Mouse (Mus musculus) heart, adult 2 months (tissue): Measurements from ENCODE around the gene Shd. TPM values are rescaled to one million over a fixed set of nuclear protein-coding genes. Genes with fewer than 3 reads are reported as not detected.

Experiments
- DNase-seq, 2 experiments: peaks; one replicate each; pipeline ENCODE4 v3.0.0; 2021
- H3K27ac ChIP-seq: fragments of 200-600 bp; 2 replicates; pipeline ENCODE4 v1.8.1; 2022
- H3K27me3 ChIP-seq: fragments of 200-500 bp; 2 replicates; pipeline ENCODE4 v1.6.1; 2012; ENCODE audit warnings: mild to moderate bottlenecking, low read length, inconsistent platforms, mixed read lengths; ENCODE audit not compliant: control insufficient read depth, insufficient read depth
- H3K36me3 ChIP-seq: fragments of 200-500 bp; 2 replicates; pipeline ENCODE4 v1.6.1; 2012; ENCODE audit warnings: low read length, inconsistent platforms; ENCODE audit not compliant: control insufficient read depth, insufficient read depth
- H3K4me1 ChIP-seq: fragments of 200-500 bp; 2 replicates; pipeline ENCODE4 v1.6.1; 2011; ENCODE audit warnings: low read length; ENCODE audit not compliant: control insufficient read depth, insufficient read depth
- H3K4me3 ChIP-seq: fragments of 200-600 bp; 2 replicates; pipeline ENCODE4 v1.8.1; 2022
- H3K79me2 ChIP-seq: fragments of 200-500 bp; replicated peaks from 2 replicates; pipeline ENCODE4 v1.6.1; 2012; ENCODE audit warnings: mild to moderate bottlenecking, inconsistent platforms, low read length, moderate library complexity, mixed read lengths; ENCODE audit not compliant: control insufficient read depth, insufficient read depth
- H3K9ac ChIP-seq: fragments of 200-500 bp; 2 replicates; pipeline ENCODE4 v1.6.1; 2012; ENCODE audit warnings: low read depth, mild to moderate bottlenecking, control low read depth, inconsistent platforms, low read length, mixed read lengths
- CTCF ChIP-seq: fragments of 200-600 bp; IDR thresholded peaks from 2 replicates; pipeline ENCODE4 v1.8.1; 2022; ENCODE audit warnings: antibody characterized with exemption, mild to moderate bottlenecking, moderate library complexity
- EP300 ChIP-seq: fragments of 200-500 bp; IDR thresholded peaks from 2 replicates; pipeline ENCODE4 v1.6.1; 2011; ENCODE audit warnings: low read depth, low read length, control low read depth; ENCODE audit not compliant: insufficient read depth
- POLR2A ChIP-seq: fragments of 200-500 bp; IDR thresholded peaks from 2 replicates; pipeline ENCODE4 v1.6.1; 2011; ENCODE audit warnings: mild to moderate bottlenecking, low read depth, low read length, control low read depth; ENCODE audit not compliant: insufficient read depth
- WGBS: fragments of 180-500 bp; shearing (Covaris S2); methylation state at CpG from one replicate; pipeline ENCODE4 v1.1.7; 2018; 5-methylcytosine and 5-hydroxymethylcytosine counted together
- intact Hi-C: fragments of 180-260 bp; cut with DNase I; formaldehyde crosslinking; loops from one replicate; pipeline ENCODE4 v1.15.1; 2025
- polyA plus RNA-seq: library from polyadenylated mRNA; depleted of rRNA; stranded (reverse); fragments of >200 nt; gene quantifications from 2 replicates; pipeline ENCODE4 v1.2.3, GENCODE M21; 2012
- total RNA-seq, 2 experiments: library from RNA; stranded (reverse); gene quantifications; 2 replicates each; pipeline ENCODE4 v1.2.3; 2021

The Shd gene
- total and polyA plus RNA-seq, 3 experiments: 0.63 to 1.9 (median 0.64) TPM

DNA sequence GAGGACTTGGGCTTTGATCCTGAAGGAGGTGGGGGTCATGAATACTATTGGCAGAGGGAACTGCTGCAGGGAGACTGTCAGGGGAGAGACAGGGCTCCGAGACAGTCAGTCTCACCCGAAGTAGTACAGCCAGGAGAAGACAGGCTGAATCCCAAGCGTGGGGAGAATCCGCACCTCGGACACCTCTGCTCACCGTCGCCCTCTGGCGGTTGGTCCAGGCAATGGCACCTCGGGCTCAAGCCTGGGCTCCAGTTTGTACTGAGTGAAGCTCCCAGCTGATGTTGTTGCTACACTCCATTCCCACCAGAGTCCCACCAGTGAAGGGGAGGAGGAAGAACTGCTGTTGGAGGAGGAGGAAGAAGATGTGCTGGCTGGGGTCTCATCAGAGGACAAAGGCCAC lies 40.4 kb downstream of the Shd start:
- Histone ChIP-seq H3K9ac (no peak overlapping the region), H3K27me3 (no peaks in the 10 kb centered on the region), H3K4me3 (no peak overlapping the region), H3K79me2 (no peaks in the 10 kb centered on the region), H3K27ac (no peak overlapping the region), H3K36me3 (no peaks in the 10 kb centered on the region), H3K4me1 (peaks cover 4% of the 10 kb centered on the region)
- peak; percentile 70 to 88 for DNase-seq
- intact Hi-C loops: loop anchor here (1.0 to 2.0 kb wide), 3 partner anchors 26 to 50 kb away; partner anchors contain the start of gene Sh3gl1
- WGBS: 7% methylated on average over 9 of the region's 9 CpGs
- TF ChIP-seq CTCF: peak; percentile 98; the same call in 1 of the 2 replicates
- no peak for TF ChIP-seq POLR2A
- 0 out of 2 replicates have a peak, but pooled peaks have one; percentile 44 for TF ChIP-seq EP300

DNA sequence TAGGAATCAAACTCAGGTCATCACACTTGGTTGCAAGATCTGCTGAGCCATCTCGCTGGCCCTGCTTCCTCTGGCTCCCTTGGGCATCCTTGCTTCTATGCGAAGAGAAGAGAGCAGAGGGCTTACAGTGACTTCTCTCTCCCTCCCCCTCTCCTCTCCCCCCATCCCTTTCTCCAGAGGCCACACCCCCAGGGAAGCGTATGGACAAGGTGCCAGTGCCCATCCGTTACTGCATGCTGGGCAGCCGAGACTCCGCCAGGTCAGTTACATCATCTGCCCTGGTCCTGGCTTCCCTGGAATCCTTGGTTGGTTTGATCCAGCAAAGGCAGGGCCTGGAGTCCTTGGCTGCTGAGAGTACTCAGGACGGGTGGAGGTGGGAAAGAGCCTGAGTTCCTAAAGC lies 41.2 kb downstream of the Shd start:
- no peak overlapping the region for H3K27ac ChIP-seq
- peaks cover 4% of the 10 kb centered on the region for H3K4me1 ChIP-seq
- H3K9ac ChIP-seq: no peak overlapping the region
- intact Hi-C loops: loop anchor here (2.0 kb wide), 1 partner anchor 25 kb away; the partner anchor contains the start of gene Sh3gl1
- H3K79me2 ChIP-seq: no peaks in the 10 kb centered on the region
- DNase-seq: no peak
- TF ChIP-seq POLR2A (no peak), CTCF (no peak), EP300 (no peak)
- 87% methylated on average over 7 of the region's 7 CpGs for WGBS
- no peaks in the 10 kb centered on the region for H3K27me3 ChIP-seq
- H3K4me3 ChIP-seq: no peak overlapping the region
- no peaks in the 10 kb centered on the region for H3K36me3 ChIP-seq

DNA sequence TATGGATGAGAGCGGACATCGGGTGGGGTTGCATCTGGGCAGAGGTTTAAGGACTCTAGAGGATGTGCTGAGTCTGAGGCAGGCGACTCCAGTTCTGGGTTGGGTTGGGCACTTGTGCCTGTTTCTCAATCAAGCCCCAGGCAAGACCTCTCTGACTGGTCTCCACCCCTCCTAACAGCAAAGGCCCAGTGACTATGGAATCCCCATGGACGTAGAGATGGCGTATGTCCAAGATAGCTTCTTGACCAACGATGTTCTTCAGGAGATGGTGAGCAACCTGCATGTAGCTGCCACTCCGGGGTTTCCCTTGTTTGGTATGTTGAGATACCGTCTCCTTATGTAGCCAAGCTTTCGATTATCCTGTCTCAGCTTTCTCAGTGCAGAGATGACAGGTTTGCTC lies 45.0 kb downstream of the Shd start:
- H3K27ac ChIP-seq: no peak overlapping the region
- WGBS: 82% methylated on average over 9 of the region's 9 CpGs
- H3K36me3 ChIP-seq: no peaks in the 10 kb centered on the region
- intact Hi-C loops: no loop called here
- no peak for DNase-seq
- no peak overlapping the region for H3K4me3 ChIP-seq
- H3K79me2 ChIP-seq: no peaks in the 10 kb centered on the region
- TF ChIP-seq EP300: no peak
- TF ChIP-seq POLR2A: no peak
- no peak for TF ChIP-seq CTCF
- peaks cover 2% of the 10 kb centered on the region; the same call in 1 of the 2 replicates for H3K4me1 ChIP-seq
- no peaks in the 10 kb centered on the region for H3K27me3 ChIP-seq
- no peak overlapping the region for H3K9ac ChIP-seq

DNA sequence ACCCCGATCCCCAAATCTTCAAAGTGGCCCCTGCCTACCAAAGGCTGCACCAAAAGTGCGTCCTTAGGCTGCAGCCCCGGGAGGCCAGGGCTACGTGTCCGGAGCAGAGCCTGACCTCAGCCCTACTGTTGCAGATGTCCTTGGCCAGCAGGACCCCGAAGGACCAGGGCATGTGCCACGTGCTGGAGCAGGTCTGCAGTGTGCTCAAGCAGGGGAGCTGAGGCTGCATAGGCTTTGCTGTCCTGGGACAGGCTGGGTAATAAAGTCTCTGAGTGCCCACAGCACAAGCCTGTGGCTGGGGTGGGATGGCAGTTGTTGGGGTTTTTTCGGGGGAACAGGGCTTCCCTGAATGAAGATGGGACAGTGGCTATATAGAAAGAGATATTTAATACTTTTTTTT lies 46.1 kb downstream of the Shd start:
- Histone ChIP-seq H3K27me3 (no peaks in the 10 kb centered on the region), H3K79me2 (no peaks in the 10 kb centered on the region), H3K36me3 (no peaks in the 10 kb centered on the region), H3K4me1 (no peaks in the 10 kb centered on the region), H3K4me3 (no peak overlapping the region), H3K9ac (no peak overlapping the region), H3K27ac (no peak overlapping the region)
- TF ChIP-seq EP300: no peak
- 80% methylated on average over 8 of the region's 8 CpGs for WGBS
- intact Hi-C loops: no loop called here
- no peak for DNase-seq

DNA sequence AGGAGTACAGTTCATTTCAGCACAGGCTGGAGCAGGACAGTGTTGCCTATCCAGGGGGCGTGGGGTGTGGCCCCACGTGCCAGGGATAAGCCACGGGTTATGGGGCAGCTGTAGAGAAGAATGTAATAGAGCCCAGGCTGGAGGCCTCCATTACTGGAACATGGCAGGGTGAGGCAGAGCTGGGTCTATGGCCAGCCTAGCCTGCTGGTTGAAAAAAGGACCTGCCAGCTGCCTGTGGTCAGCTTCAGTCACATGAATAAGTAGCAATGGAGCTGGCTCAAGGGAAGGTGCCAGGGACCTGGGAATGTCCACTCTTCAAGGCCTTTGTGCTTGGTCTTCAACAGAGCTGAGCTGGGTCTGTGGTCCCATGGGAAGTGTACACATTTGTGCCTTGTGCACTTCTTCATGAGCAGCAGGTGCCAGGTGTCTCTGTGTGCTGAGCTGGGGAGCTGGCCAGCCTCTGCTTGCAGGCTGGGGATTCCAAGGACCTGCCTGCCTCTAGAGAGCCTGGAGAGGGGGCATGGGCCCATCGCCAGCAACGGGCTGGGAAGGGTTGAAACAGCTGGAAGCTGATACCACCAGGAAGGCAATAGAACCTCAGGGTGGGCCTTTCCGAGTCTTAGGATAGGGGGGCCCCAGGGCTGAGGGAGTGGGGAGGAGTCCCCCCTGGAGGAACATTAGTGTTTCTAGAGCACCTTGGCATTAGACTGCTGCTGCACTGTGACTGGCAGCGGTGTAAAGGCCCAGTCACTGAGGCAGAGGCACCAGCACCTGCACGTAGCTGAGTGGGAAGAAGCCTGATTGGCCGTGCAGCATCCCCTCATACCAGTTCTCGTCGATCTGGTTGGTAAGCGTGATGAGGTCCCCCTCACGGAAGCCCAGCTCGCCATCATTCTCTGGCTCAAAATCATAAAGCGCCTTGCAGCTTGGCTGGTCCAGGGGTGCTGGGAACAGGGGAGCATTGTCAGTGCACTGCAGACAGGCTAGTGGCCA lies 46.8 kb downstream of the Shd start:
- Histone ChIP-seq H3K79me2 (peaks cover 2% of the 10 kb centered on the region; the same call in 1 of the 2 replicates), H3K27ac (no peak overlapping the region), H3K4me1 (peaks cover 6% of the 10 kb centered on the region), H3K27me3 (no peaks in the 10 kb centered on the region), H3K9ac (no peak overlapping the region), H3K36me3 (no peaks in the 10 kb centered on the region), H3K4me3 (no peak overlapping the region)
- 81% methylated on average over 15 of the region's 15 CpGs for WGBS
- intact Hi-C loops: no loop called here
- TF ChIP-seq EP300 (no peak), CTCF (no peak), POLR2A (no peak)
- no peak for DNase-seq

DNA sequence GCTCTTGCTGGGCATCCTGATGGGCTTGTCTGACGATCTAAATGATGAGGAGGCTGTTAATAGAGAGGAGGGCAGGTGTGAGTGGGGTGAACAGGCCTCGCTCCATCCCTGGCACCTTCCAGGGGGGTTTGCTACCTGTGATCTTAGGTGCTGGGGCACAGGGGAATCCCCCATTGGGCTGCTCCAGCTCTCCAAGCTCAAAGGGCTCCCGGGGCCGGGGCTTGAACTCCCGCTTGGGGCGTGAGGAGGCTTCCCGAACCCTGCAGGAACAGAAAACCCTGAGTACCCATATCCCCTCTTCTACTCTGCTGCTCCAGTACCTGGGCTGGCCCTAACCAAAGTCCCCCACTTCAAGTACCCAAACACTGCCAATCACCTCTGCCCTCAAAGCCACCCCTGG lies 47.6 kb downstream of the Shd start:
- no peaks in the 10 kb centered on the region for H3K36me3 ChIP-seq
- intact Hi-C loops: no loop called here

More for the DNA sequence above, 47.6 kb downstream of the Shd start:
- no peak overlapping the region for H3K27ac ChIP-seq
- no peaks in the 10 kb centered on the region for H3K27me3 ChIP-seq
- no peak overlapping the region for H3K9ac ChIP-seq
- peaks cover 2% of the 10 kb centered on the region; the same call in 1 of the 2 replicates for H3K79me2 ChIP-seq
- peaks cover 11% of the 10 kb centered on the region for H3K4me1 ChIP-seq
- 87% methylated on average over 7 of the region's 7 CpGs for WGBS
- no peak for DNase-seq
- TF ChIP-seq POLR2A (no peak), EP300 (no peak), CTCF (no peak)
- no peak overlapping the region for H3K4me3 ChIP-seq
